Mouse (Mus musculus): ENCODE results near the gene Ddit4l.
"Not testable (repeated sequence)": the region's sequence is repeated elsewhere in the genome, so short reads cannot be mapped to it uniquely, and the experiment has no call there.

Ddit4l gene

DNA sequence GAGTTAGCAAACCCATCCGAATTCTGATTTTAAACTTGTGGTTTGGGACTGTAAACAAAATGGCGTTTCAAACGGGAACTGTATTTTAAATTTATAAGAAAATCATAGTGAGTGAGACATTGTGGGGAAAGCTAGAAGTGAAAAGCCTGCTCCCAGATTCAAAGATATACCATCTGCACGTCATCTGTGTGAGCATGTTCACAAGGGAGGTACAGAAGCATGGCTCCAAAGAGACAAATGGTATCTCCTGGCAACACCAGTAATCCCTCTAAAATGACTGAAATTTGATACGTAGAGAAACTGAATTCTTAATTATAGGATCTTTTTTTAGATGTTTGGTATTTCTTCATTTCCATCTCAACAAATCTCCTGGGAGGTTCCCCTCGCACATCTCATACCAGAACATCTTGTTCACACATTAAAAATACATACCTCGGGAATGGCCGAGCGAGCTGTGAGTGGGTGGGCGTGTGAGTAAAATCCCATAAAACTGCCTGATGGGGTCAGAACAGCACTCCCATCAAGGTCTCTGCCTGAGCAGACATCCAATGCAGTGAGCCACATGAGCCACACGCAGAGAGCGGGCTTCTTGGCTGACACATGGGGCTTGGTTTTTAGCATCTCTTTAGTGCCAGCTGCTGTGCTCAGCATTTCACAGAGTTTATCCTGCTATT, 26.2 kb downstream of the Ddit4l start:
- DNase-seq (ENCODE audit: low read depth, low spot score), result no peak

DNA sequence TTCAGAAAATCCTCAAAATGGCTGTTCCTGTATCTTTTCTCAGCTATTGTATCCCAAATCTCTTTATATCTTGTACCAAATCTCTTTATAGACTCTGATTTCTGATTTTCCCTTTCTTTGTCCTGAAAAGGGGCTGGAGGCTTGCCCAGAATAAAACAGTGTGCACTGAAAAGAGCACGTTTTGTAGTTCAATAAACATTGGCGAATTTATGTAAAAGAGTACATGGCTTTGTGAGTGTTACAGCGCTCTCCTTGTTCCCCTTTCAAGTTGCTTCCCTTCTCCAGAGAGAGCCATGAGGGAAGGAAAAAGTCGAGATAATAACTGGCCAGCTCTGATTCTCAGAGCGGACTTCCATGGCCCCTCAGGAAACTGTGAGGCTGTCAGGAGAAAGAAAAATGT, 27.7 kb downstream of the Ddit4l start:
- no peak for DNase-seq (ENCODE audit: low read depth, low spot score)

DNA sequence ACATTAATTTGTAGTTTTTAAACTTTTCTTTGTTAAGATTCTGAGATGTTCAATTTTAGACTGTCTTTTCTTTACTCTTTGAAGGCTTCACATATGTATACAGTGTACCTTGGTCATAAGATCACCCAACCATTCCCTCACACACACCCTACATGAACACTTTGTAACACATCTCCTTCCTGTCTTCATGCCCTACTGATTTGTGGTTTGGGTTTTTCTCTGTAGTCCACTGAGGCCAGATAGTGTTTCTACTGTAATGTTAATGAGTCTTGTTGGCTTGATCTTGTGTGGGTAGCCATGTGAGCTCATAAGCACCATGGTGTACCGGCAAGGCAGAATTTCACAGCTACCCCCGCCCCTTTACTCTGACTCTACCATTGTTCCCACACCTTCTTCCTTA, 31.4 kb downstream of the Ddit4l start:
- DNase-seq (ENCODE audit: low read depth, low spot score), result no peak

DNA sequence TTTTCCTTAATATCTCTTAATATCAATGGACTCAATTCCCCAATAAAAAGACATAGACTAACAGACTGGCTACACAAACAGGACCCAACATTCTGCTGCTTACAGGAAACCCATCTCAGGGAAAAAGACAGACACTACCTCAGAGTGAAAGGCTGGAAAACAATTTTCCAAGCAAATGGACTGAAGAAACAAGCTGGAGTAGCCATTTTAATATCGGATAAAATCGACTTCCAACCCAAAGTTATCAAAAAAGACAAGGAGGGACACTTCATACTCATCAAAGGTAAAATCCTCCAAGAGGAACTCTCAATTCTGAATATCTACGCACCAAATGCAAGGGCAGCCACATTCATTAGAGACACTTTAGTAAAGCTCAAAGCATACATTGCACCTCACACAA, 49.8 kb downstream of the Ddit4l start, which contains the start of gene Gm21962:
Gm21962 (plus strand) TSS at position 301 of the 400 bp plus-strand sequence.
- DNase-seq (ENCODE audit: low read depth, low spot score), result not testable (repeated sequence)
